Mouse (Mus musculus): ENCODE results near the gene Cacna1h.

DNA sequence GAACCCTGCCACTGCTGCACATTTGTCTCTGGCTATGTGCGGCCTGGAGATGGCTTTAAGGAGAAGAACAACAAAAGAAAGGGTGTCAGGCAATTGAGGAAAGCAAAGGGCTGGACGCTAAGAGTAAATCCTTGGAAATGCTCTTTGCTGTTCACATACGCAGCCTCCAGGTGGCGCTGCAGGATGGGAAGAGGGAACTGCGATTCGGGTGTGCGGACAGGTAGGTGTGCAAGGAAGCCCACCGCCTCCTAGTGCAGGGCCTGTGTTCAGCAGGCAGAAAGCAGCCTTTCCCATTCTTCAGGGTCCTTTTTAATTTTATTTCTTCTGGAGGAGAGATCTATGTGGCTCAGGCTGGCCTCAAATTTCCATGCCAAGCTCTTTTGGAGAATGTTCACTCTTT lies 99.6 kb downstream of the Cacna1h start:
- TF ChIP-seq CTCF (IDR thresholded peaks at IDR 0.05; ENCODE audit: low read depth) (peak; percentile 95), EP300 (IDR thresholded peaks at IDR 0.05; ENCODE audit: low read depth) (no peak)

Measured in liver, embryonic 14.5 days (tissue).